Mouse (Mus musculus): Measurements from ENCODE around the gene Gm49630.
"Not testable (repeated sequence)": the region's sequence is repeated elsewhere in the genome, so short reads cannot be mapped to it uniquely, and the experiment has no call there.

DNA sequence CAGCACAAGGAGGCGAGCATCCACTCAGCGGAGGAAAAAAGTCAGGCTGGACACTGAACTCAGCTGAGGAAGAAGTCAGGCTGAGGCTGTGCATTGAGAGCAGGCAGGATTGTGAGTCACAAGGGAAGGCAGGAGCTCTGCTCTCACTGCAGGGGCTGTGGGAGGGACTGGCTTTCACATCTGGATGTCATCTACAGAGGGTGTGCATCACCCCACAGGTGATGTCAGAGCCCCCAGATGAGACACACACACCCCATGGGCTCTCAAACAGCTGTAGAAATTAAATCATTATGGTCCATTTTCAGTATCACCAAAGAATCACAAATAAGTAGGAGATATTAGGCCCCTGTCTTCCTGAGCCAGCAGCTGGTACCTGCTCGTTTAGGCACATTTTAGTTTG lies 13.6 kb upstream of the Gm49630 start, which contains the start of gene Unc93a2:
- TF ChIP-seq MAFK (IDR thresholded peaks at IDR 0.05; ENCODE audit: insufficient read depth, low read depth, low read length); HCFC1 (IDR thresholded peaks at IDR 0.05; ENCODE audit: borderline replicate concordance, insufficient read depth, low read length); ZC3H11A (IDR thresholded peaks at IDR 0.05; ENCODE audit: borderline replicate concordance, low read depth, low read length): not testable (repeated sequence)
